Mouse (Mus musculus): ENCODE results near the gene Ace.

GRCm38 (mm10) chr11:106012711-106013110 lies 45.0 kb downstream of the Ace start:
- TF ChIP-seq CTCF (IDR thresholded peaks at IDR 0.05; ENCODE audit: control insufficient read depth, insufficient read depth, insufficient read length) (no peak), CEBPB (IDR thresholded peaks at IDR 0.05; ENCODE audit: low read depth) (no peak), FOSL1 (IDR thresholded peaks at IDR 0.05; ENCODE audit: insufficient read depth, low read length, poor library complexity, severe bottlenecking) (no peak)
